In genomic region chr9:48678426-48679358, GRCm38 (mm10) we compare ENCODE assay signal across 8 mouse cellular contexts.
DNase-seq lines count a peak whose midpoint lies in the region; ATAC-seq and TF ChIP-seq lines count a peak whose summit lies in the region.

No protein-coding gene starts in this region.

- no peaks in the 10 kb centered on the region for H3K27me3 ChIP-seq in forebrain, embryonic 11.5 days (ENCODE audit: control insufficient read depth, insufficient read depth, low read length)
- no peaks in the 10 kb centered on the region for H3K27me3 ChIP-seq in intestine, postnatal 0 days (replicated peaks; ENCODE audit: control insufficient read depth, insufficient read depth, low read length)
- no peaks in the 10 kb centered on the region for H3K27me3 ChIP-seq in midbrain, embryonic 12.5 days
- no peaks in the 10 kb centered on the region; the same call in 1 of the 2 replicates for H3K27me3 ChIP-seq in liver, embryonic 11.5 days (replicated peaks; ENCODE audit: control insufficient read depth, insufficient read depth, low read length)

- no peaks in the 10 kb centered on the region for H3K9me3 ChIP-seq in forebrain, embryonic 11.5 days (ENCODE audit: control insufficient read depth, low read length)
- no peaks in the 10 kb centered on the region for H3K9me3 ChIP-seq in intestine, postnatal 0 days (ENCODE audit: control insufficient read depth)
- no peaks in the 10 kb centered on the region for H3K9me3 ChIP-seq in midbrain, embryonic 12.5 days
- no peaks in the 10 kb centered on the region for H3K9me3 ChIP-seq in liver, embryonic 11.5 days (ENCODE audit: control insufficient read depth, low read length)

- no peak overlapping the region for H3K9ac ChIP-seq in forebrain, embryonic 11.5 days (ENCODE audit: low read length)
- no peak overlapping the region for H3K9ac ChIP-seq in intestine, postnatal 0 days (ENCODE audit: low read depth, low read length)
- no peak overlapping the region for H3K9ac ChIP-seq in midbrain, embryonic 12.5 days (replicated peaks)
- H3K9ac ChIP-seq in liver, embryonic 11.5 days (ENCODE audit: low read depth, low read length), result no peak overlapping the region

- peaks cover 26% of the 10 kb centered on the region for H3K4me1 ChIP-seq in forebrain, embryonic 11.5 days (replicated peaks; ENCODE audit: control insufficient read depth, insufficient read depth, low read length)
- H3K4me1 ChIP-seq in intestine, postnatal 0 days (replicated peaks; ENCODE audit: control insufficient read depth, insufficient read depth, low read length), result no peaks in the 10 kb centered on the region; the same call in 1 of the 2 replicates
- peaks cover 54% of the 10 kb centered on the region for H3K4me1 ChIP-seq in midbrain, embryonic 12.5 days
- H3K4me1 ChIP-seq in liver, embryonic 11.5 days (replicated peaks; ENCODE audit: control insufficient read depth, insufficient read depth, low read length), result peaks cover 5% of the 10 kb centered on the region; the same call in 1 of the 2 replicates

- ATAC-seq in forebrain, embryonic 11.5 days (replicated peaks; ENCODE audit: low FRiP score), result peak; percentile 61
- ATAC-seq in intestine, postnatal 0 days, result no peak
- ATAC-seq in midbrain, embryonic 12.5 days (ENCODE audit: low FRiP score, low read depth), result peak; percentile 84
- ATAC-seq in liver, embryonic 11.5 days (replicated peaks; ENCODE audit: low FRiP score), result no peak

- TF ChIP-seq CTCF in intestine, postnatal 0 days (IDR thresholded peaks at IDR 0.05; ENCODE audit: low read depth), result peak; percentile 44

- H3K27ac ChIP-seq in forebrain, embryonic 11.5 days (ENCODE audit: low read depth, low read length), result peak overlapping the region; percentile 42; the same call in 1 of the 2 replicates
- H3K27ac ChIP-seq in intestine, postnatal 0 days (ENCODE audit: low read depth, low read length), result no peak overlapping the region
- peak overlapping the region; percentile 81 for H3K27ac ChIP-seq in midbrain, embryonic 12.5 days (replicated peaks)
- H3K27ac ChIP-seq in liver, embryonic 11.5 days (ENCODE audit: low read depth, low read length), result no peak overlapping the region

- H3K4me3 ChIP-seq in forebrain, embryonic 11.5 days (ENCODE audit: low read depth, low read length), result no peak overlapping the region
- H3K4me3 ChIP-seq in intestine, postnatal 0 days (ENCODE audit: low read depth, low read length), result no peak overlapping the region
- H3K4me3 ChIP-seq in midbrain, embryonic 12.5 days, result no peak overlapping the region
- H3K4me3 ChIP-seq in liver, embryonic 11.5 days (ENCODE audit: low read depth, low read length), result no peak overlapping the region

- peak; percentile 35 for DNase-seq in urinary bladder, postnatal 14 days (ENCODE audit: low spot score)
- DNase-seq in urinary bladder, postnatal 25 days (ENCODE audit: low spot score), result no peak
- DNase-seq in forebrain, embryonic 11.5 days (ENCODE audit: low spot score), result peak; percentile 71
- DNase-seq in adrenal gland, postnatal 25 days, result no peak
- no peak for DNase-seq in liver, embryonic 11.5 days (ENCODE audit: low spot score)
- no peak for DNase-seq in thymus, postnatal 25 days

- H3K36me3 ChIP-seq in forebrain, embryonic 11.5 days (ENCODE audit: control insufficient read depth, insufficient read depth, low read length), result no peaks in the 10 kb centered on the region
- H3K36me3 ChIP-seq in intestine, postnatal 0 days (ENCODE audit: control insufficient read depth, insufficient read depth), result no peaks in the 10 kb centered on the region
- H3K36me3 ChIP-seq in midbrain, embryonic 12.5 days, result no peaks in the 10 kb centered on the region
- H3K36me3 ChIP-seq in liver, embryonic 11.5 days (ENCODE audit: control insufficient read depth, insufficient read depth, low read length), result no peaks in the 10 kb centered on the region

- no peak overlapping the region for H3K4me2 ChIP-seq in forebrain, embryonic 11.5 days (ENCODE audit: low read depth, low read length, severe bottlenecking)
- H3K4me2 ChIP-seq in intestine, postnatal 0 days (replicated peaks; ENCODE audit: low read depth), result no peak overlapping the region
- H3K4me2 ChIP-seq in midbrain, embryonic 12.5 days (replicated peaks), result peak overlapping the region; percentile 36
- H3K4me2 ChIP-seq in liver, embryonic 11.5 days, result no peak overlapping the region

- 5% methylated on average over 19 of the region's 19 CpGs for WGBS in forebrain, embryonic 11.5 days
- WGBS in intestine, postnatal 0 days, result 43% methylated on average over 19 of the region's 19 CpGs
- 8% methylated on average over 19 of the region's 19 CpGs for WGBS in midbrain, embryonic 12.5 days
- 55% methylated on average over 19 of the region's 19 CpGs for WGBS in liver, embryonic 11.5 days

Comparison
In these comparisons a context has a peak if more than half of its experiments do, and no peak if none do; other contexts are left out.
1. DNase-seq: peak in urinary bladder, postnatal 14 days (single experiment) and forebrain, embryonic 11.5 days (single experiment); none in urinary bladder, postnatal 25 days (single experiment), adrenal gland, postnatal 25 days (single experiment), liver, embryonic 11.5 days (single experiment) and thymus, postnatal 25 days (single experiment).
2. ATAC-seq: peak in forebrain, embryonic 11.5 days (single experiment) and midbrain, embryonic 12.5 days (single experiment); none in intestine, postnatal 0 days (single experiment) and liver, embryonic 11.5 days (single experiment).
3. H3K27ac ChIP-seq: peak in forebrain, embryonic 11.5 days (single experiment) and midbrain, embryonic 12.5 days (single experiment); none in intestine, postnatal 0 days (single experiment) and liver, embryonic 11.5 days (single experiment).